Mouse (Mus musculus) MEL (cell line): ENCODE data around the gene Exoc4. TPM values are rescaled to one million over a fixed set of nuclear protein-coding genes. Genes with fewer than 3 reads are reported as not detected.

Experiments used
- DNase-seq: peaks from one replicate; pipeline ENCODE4 v3.0.0; 2011; ENCODE audit warnings: low read depth, low spot score
- H3K27ac ChIP-seq: 2 replicates; pipeline ENCODE4 v1.5.1; 2012; ENCODE audit warnings: low read depth, mild to moderate bottlenecking, control low read depth, low read length, moderate library complexity; ENCODE audit not compliant: control insufficient read depth
- H3K27me3 ChIP-seq, 2 experiments: fragments of 150-350 bp in 1 of 2; sonication (generic) in 1 of 2; 2 replicates each; pipeline ENCODE4 v1.6.1; 2012; ENCODE audit warnings: low read length in 2 of 2, mild to moderate bottlenecking in 2 of 2, improper control_type of control experiment in 1 of 2, moderate library complexity in 1 of 2; ENCODE audit not compliant: insufficient read depth in 2 of 2, control insufficient read depth in 1 of 2
- H3K36me3 ChIP-seq, 2 experiments: 2 replicates each; pipeline ENCODE4 v1.6.1; 2012 to 2014; ENCODE audit warnings: low read length in 2 of 2, improper control_type of control experiment in 1 of 2, inconsistent platforms in 1 of 2, mild to moderate bottlenecking in 1 of 2; ENCODE audit not compliant: insufficient read depth in 2 of 2, control insufficient read depth in 1 of 2
- H3K4me1 ChIP-seq, 2 experiments: fragments of 150-350 bp in 1 of 2; sonication (generic) in 1 of 2; 2 replicates each; pipeline ENCODE4 v1.6.1; 2012; ENCODE audit warnings: low read length in 2 of 2, improper control_type of control experiment in 1 of 2, mild to moderate bottlenecking in 1 of 2; ENCODE audit not compliant: insufficient read depth in 2 of 2, control insufficient read depth in 1 of 2
- H3K4me3 ChIP-seq, 2 experiments: fragments of 150-350 bp in 1 of 2; sonication (generic) in 1 of 2; 2 replicates each; pipeline ENCODE4 v1.5.1; 2012; ENCODE audit warnings: low read depth in 2 of 2, low read length in 2 of 2, mild to moderate bottlenecking in 2 of 2, moderate library complexity in 2 of 2, control low read depth in 1 of 2, improper control_type of control experiment in 1 of 2; ENCODE audit not compliant: control insufficient read depth in 1 of 2, insufficient read depth in 1 of 2
- H3K79me2 ChIP-seq: 2 replicates; pipeline ENCODE4 v1.6.1; 2012; ENCODE audit warnings: mild to moderate bottlenecking, low read length, moderate library complexity; ENCODE audit not compliant: control insufficient read depth, poor library complexity, insufficient read depth
- H3K9ac ChIP-seq: 2 replicates; pipeline ENCODE4 v1.6.1; 2012; ENCODE audit warnings: low read depth, mild to moderate bottlenecking, control low read depth, low read length, moderate library complexity; ENCODE audit not compliant: control insufficient read depth, poor library complexity, severe bottlenecking
- H3K9me3 ChIP-seq: fragments of 150-350 bp; sonication (generic); replicated peaks from 2 replicates; pipeline ENCODE4 v1.6.1; 2012; ENCODE audit warnings: mild to moderate bottlenecking, low read length, improper control_type of control experiment, moderate library complexity; ENCODE audit not compliant: insufficient read depth
- CTCF ChIP-seq, 3 experiments: IDR thresholded peaks in 2 of 3; conservative IDR thresholded peaks in 1 of 3; 2 replicates each; pipeline ENCODE4 v1.5.1; 2011 to 2012; ENCODE audit warnings: low read length in 3 of 3, low read depth in 2 of 3, mild to moderate bottlenecking in 2 of 3, improper control_type of control experiment in 1 of 3, inconsistent platforms in 1 of 3, mixed read lengths in 1 of 3, moderate library complexity in 1 of 3; ENCODE audit not compliant: control insufficient read depth in 1 of 3, insufficient read depth in 1 of 3, poor library complexity in 1 of 3, severe bottlenecking in 1 of 3
- E2F4 ChIP-seq: IDR thresholded peaks from 2 replicates; pipeline ENCODE4 v1.6.1; 2011; ENCODE audit warnings: low read depth, low read length, improper control_type of control experiment, borderline replicate concordance
- GABPA ChIP-seq: IDR thresholded peaks from 2 replicates; pipeline ENCODE4 v1.6.1; 2012; ENCODE audit warnings: low read depth, mild to moderate bottlenecking, inconsistent platforms, low read length, improper control_type of control experiment, moderate library complexity
- GATA1 ChIP-seq: IDR thresholded peaks from 2 replicates; pipeline ENCODE4 v1.6.1; 2011; ENCODE audit warnings: low read depth, low read length, improper control_type of control experiment
- MAX ChIP-seq: IDR thresholded peaks from 2 replicates; pipeline ENCODE4 v1.6.1; 2011; ENCODE audit warnings: low read length, improper control_type of control experiment
- MYC ChIP-seq: IDR thresholded peaks from 2 replicates; pipeline ENCODE4 v1.6.1; 2011; ENCODE audit warnings: low read depth, mild to moderate bottlenecking, low read length, improper control_type of control experiment, moderate library complexity
- POLR2AphosphoS2 ChIP-seq: IDR thresholded peaks from 2 replicates; pipeline ENCODE4 v1.6.1; 2011; ENCODE audit warnings: low read length, improper control_type of control experiment
- POLR2AphosphoS5 ChIP-seq: IDR thresholded peaks from 2 replicates; pipeline ENCODE4 v1.6.1; 2012; ENCODE audit warnings: low read depth, borderline replicate concordance, mild to moderate bottlenecking, inconsistent platforms, low read length, moderate library complexity, mixed read lengths
- RCOR1 ChIP-seq: IDR thresholded peaks from 2 replicates; pipeline ENCODE4 v1.6.1; 2012; ENCODE audit warnings: low read depth, mild to moderate bottlenecking, inconsistent platforms, low read length, improper control_type of control experiment
- SIN3A ChIP-seq: IDR thresholded peaks from 2 replicates; pipeline ENCODE4 v1.6.1; 2012; ENCODE audit warnings: low read length, improper control_type of control experiment, inconsistent platforms
- SMC3 ChIP-seq: IDR thresholded peaks from 2 replicates; pipeline ENCODE4 v1.6.1; 2011; ENCODE audit warnings: low read depth, low read length, improper control_type of control experiment
- TAL1 ChIP-seq: IDR thresholded peaks from 2 replicates; pipeline ENCODE4 v1.6.1; 2012; ENCODE audit warnings: mild to moderate bottlenecking, inconsistent platforms, low read length, moderate library complexity, mixed read lengths
- TCF12 ChIP-seq: IDR thresholded peaks from 2 replicates; pipeline ENCODE4 v1.6.1; 2014; ENCODE audit warnings: low read depth, mild to moderate bottlenecking, inconsistent platforms, low read length, improper control_type of control experiment, moderate library complexity
- USF2 ChIP-seq, 2 experiments: IDR thresholded peaks; 2 replicates each; pipeline ENCODE4 v1.6.1; 2011 to 2012; ENCODE audit warnings: improper control_type of control experiment in 2 of 2, low read length in 2 of 2, borderline replicate concordance in 1 of 2, inconsistent platforms in 1 of 2, low read depth in 1 of 2, mild to moderate bottlenecking in 1 of 2; ENCODE audit not compliant: insufficient read depth in 1 of 2
- ZMIZ1 ChIP-seq: IDR thresholded peaks from 2 replicates; pipeline ENCODE4 v1.6.1; 2012; ENCODE audit warnings: low read depth, mild to moderate bottlenecking, inconsistent platforms, low read length, improper control_type of control experiment, moderate library complexity
- ZNF384 ChIP-seq: IDR thresholded peaks from 2 replicates; pipeline ENCODE4 v1.6.1; 2012; ENCODE audit warnings: low read depth, mild to moderate bottlenecking, inconsistent platforms, low read length, improper control_type of control experiment
- polyA plus RNA-seq, 2 experiments: library from polyadenylated mRNA; stranded (reverse) in 1 of 2; unstranded in 1 of 2; fragments of >175 nt in 1 of 2; fragments of >200 nt in 1 of 2; gene quantifications; 2 replicates each; pipeline versions ENCODE4 v1.2.1 to v1.2.4; 2012; ENCODE audit warnings: low replicate concordance in 2 of 2, low read depth in 1 of 2; ENCODE audit not compliant: insufficient read length in 2 of 2, insufficient read depth in 1 of 2, missing spikeins in 1 of 2
- total RNA-seq: library from RNA; depleted of rRNA; stranded (reverse); fragments of 300-350 nt; gene quantifications from 2 replicates; pipeline ENCODE4 v1.2.3, GENCODE M21; 2012

Exoc4 gene
- total and polyA plus RNA-seq, 3 experiments = 16.4 to 22.6 TPM; not detected in 1

GRCm38 (mm10) chr6:33620701-33621100 is 371.8 kb downstream of the Exoc4 start:
- H3K9me3 ChIP-seq = no peaks in the 10 kb centered on the region
- H3K27me3 ChIP-seq = no peaks in the 10 kb centered on the region
- H3K79me2 ChIP-seq = no peaks in the 10 kb centered on the region
- no peak overlapping the region for H3K4me3 ChIP-seq
- TF ChIP-seq TAL1 (no peak), ZMIZ1 (no peak), POLR2AphosphoS5 (no peak), ZNF384 (no peak), RCOR1 (no peak), USF2 (IDR thresholded peaks at IDR 0.05; ENCODE audit: borderline replicate concordance in 1 of 2, insufficient read depth in 1 of 2, low read depth in 1 of 2, low read length in 2 of 2) (no peak), MYC (no peak), MAX (no peak), SMC3 (no peak), TCF12 (no peak), E2F4 (no peak), CTCF (IDR thresholded peaks at IDR 0.05 in 2 of 3, conservative IDR thresholded peaks at IDR 0.05 in 1 of 3; ENCODE audit: control insufficient read depth in 1 of 3, insufficient read depth in 1 of 3, low read depth in 2 of 3, low read length in 3 of 3, poor library complexity in 1 of 3, severe bottlenecking in 1 of 3) (no peak), GABPA (no peak), POLR2AphosphoS2 (no peak)
- DNase-seq = no peak
- no peak overlapping the region for H3K27ac ChIP-seq
- no peaks in the 10 kb centered on the region for H3K4me1 ChIP-seq
- H3K9ac ChIP-seq = no peak overlapping the region
- no peaks in the 10 kb centered on the region for H3K36me3 ChIP-seq

GRCm38 (mm10) chr6:33625931-33626330 is 377.0 kb downstream of the Exoc4 start:
- no peaks in the 10 kb centered on the region for H3K79me2 ChIP-seq
- no peaks in the 10 kb centered on the region for H3K36me3 ChIP-seq
- TF ChIP-seq CTCF (IDR thresholded peaks at IDR 0.05 in 2 of 3, conservative IDR thresholded peaks at IDR 0.05 in 1 of 3; ENCODE audit: control insufficient read depth in 1 of 3, insufficient read depth in 1 of 3, low read depth in 2 of 3, low read length in 3 of 3, poor library complexity in 1 of 3, severe bottlenecking in 1 of 3) (no peak), SMC3 (no peak), MAX (no peak), GATA1 (no peak), SIN3A (no peak), GABPA (no peak)
- no peak overlapping the region for H3K4me3 ChIP-seq
- no peak for DNase-seq
- no peaks in the 10 kb centered on the region for H3K4me1 ChIP-seq
- H3K27ac ChIP-seq = no peak overlapping the region
- H3K9ac ChIP-seq = no peak overlapping the region
- no peaks in the 10 kb centered on the region for H3K9me3 ChIP-seq
- H3K27me3 ChIP-seq = no peaks in the 10 kb centered on the region
